Mouse (Mus musculus): Measurements from ENCODE around the gene Pgp. TPM values are rescaled to one million over a fixed set of nuclear protein-coding genes. Genes with fewer than 3 reads are reported as not detected.

Pgp gene
- polyA plus RNA-seq, 1 experiment from 2014 or later: 85.4 TPM

DNA sequence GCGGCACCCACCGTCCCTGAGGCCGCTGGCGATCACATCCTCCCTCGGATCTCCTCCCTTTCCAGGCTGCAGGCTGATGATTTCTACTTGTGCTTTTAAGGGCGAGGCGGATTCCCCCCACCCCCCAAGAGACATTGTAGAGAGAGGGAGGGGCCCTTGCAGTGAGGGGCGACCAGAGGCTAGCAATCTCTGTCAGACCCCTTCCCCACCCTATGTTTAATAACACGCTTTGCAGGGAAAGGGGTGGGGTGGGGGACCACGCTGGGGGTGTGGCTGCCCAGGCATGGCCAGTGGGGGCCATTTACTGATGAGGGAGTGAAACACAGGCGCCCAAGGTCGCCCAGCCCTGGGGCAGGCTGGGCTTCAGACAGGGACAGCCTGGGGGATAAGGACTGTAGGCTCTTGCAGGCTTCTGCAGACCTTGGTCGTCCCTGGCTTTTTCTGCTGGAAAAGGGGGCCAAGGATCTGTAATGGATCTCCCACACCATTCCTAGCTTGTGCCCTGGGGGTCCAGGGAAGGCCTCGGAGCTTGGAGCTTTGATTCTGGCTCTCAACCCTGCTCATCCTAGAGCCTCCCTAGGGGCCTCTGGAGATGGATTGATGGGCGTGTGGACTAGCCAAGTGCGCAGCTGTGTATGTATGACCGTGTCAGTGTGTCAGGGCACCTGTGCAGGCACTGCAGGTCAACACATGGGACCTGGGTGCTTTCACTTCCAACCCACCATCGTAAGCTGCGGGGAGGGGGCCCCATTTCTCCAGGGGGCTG is 19.3 kb downstream of the Pgp start:
- ATAC-seq: peak; percentile 55
- WGBS: 13% methylated on average over 19 of the region's 19 CpGs
- Histone ChIP-seq H3K27me3 (replicated peaks; ENCODE audit: control insufficient read depth, insufficient read depth, low read length) (no peaks in the 10 kb centered on the region), H3K36me3 (ENCODE audit: control insufficient read depth, insufficient read depth, low read length) (no peaks in the 10 kb centered on the region), H3K4me2 (ENCODE audit: low read length) (peak overlapping the region; percentile 83), H3K4me3 (ENCODE audit: low read length) (peak overlapping the region; percentile 69), H3K27ac (ENCODE audit: low read depth, low read length) (peak overlapping the region; percentile 94), H3K4me1 (ENCODE audit: control insufficient read depth, insufficient read depth, low read depth, low read length) (peaks cover 29% of the 10 kb centered on the region), H3K9ac (ENCODE audit: low read depth, low read length) (peak overlapping the region; percentile 84), H3K9me3 (ENCODE audit: control insufficient read depth, low read length) (no peaks in the 10 kb centered on the region)

GRCm38 (mm10) chr17:24490399-24490798 is 20.2 kb downstream of the Pgp start:
- Histone ChIP-seq H3K36me3 (ENCODE audit: control insufficient read depth, insufficient read depth, low read length) (no peaks in the 10 kb centered on the region), H3K4me2 (ENCODE audit: low read length) (peak overlapping the region; percentile 83), H3K9ac (ENCODE audit: low read depth, low read length) (peak overlapping the region; percentile 24; the same call in 1 of the 2 replicates), H3K4me3 (ENCODE audit: low read length) (peak overlapping the region; percentile 69), H3K4me1 (ENCODE audit: control insufficient read depth, insufficient read depth, low read depth, low read length) (peaks cover 28% of the 10 kb centered on the region), H3K9me3 (ENCODE audit: control insufficient read depth, low read length) (no peaks in the 10 kb centered on the region), H3K27me3 (replicated peaks; ENCODE audit: control insufficient read depth, insufficient read depth, low read length) (no peaks in the 10 kb centered on the region), H3K27ac (ENCODE audit: low read depth, low read length) (peak overlapping the region; percentile 94; the same call in 1 of the 2 replicates)
- WGBS: 55% methylated on average over 4 of the region's 4 CpGs
- no peak for ATAC-seq

DNA sequence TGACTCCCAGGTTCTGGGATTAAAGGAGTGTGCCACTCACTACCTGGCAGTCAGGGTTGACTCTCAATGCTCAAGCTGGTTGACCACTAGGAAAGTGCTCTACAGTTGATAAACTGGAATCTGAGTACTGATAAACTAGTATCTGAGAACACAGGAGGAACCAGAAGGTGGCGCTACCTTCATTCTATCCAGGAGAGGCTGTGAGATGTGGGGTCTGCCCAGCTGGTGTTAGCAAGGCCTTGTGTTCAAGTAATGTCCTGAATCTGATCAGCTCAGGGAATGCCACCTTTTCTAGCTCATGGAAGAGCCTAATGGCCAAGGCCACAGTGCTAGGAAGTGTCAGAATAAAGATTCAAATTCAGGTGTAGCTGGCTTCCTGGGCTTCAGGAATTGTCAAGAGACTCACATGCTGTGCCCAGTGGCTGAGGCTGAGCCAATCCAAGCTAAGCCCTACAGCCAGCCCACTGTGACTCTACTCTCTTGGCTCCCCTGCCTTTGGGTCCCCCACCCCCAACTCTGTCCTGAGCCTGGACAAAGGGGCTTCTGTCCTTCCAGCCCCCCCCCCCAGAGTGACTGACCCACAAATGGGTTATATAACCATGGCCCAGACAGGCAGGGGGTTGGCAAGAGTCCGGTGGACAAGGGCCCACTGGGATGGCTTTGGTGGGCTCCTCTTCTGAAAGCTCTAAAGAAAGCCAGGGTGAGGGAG is 24.6 kb downstream of the Pgp start:
- Histone ChIP-seq H3K4me2 (ENCODE audit: low read length) (no peak overlapping the region), H3K4me1 (ENCODE audit: control insufficient read depth, insufficient read depth, low read depth, low read length) (peaks cover 18% of the 10 kb centered on the region), H3K9ac (ENCODE audit: low read depth, low read length) (no peak overlapping the region), H3K27me3 (replicated peaks; ENCODE audit: control insufficient read depth, insufficient read depth, low read length) (no peaks in the 10 kb centered on the region), H3K36me3 (ENCODE audit: control insufficient read depth, insufficient read depth, low read length) (peaks cover 26% of the 10 kb centered on the region), H3K9me3 (ENCODE audit: control insufficient read depth, low read length) (no peaks in the 10 kb centered on the region), H3K27ac (ENCODE audit: low read depth, low read length) (peak overlapping the region; percentile 9), H3K4me3 (ENCODE audit: low read length) (no peak overlapping the region)
- ATAC-seq: peak; percentile 82
- 41% methylated on average over 2 of the region's 2 CpGs for WGBS

- no peaks in the 10 kb centered on the region for H3K9me3 ChIP-seq (ENCODE audit: control insufficient read depth, low read length)
- no peak overlapping the region for H3K9ac ChIP-seq (ENCODE audit: low read depth, low read length)
- WGBS: 79% methylated on average over 3 of the region's 3 CpGs
- H3K4me2 ChIP-seq (ENCODE audit: low read length): no peak overlapping the region
- peaks cover 11% of the 10 kb centered on the region for H3K4me1 ChIP-seq (ENCODE audit: control insufficient read depth, insufficient read depth, low read depth, low read length)
- H3K36me3 ChIP-seq (ENCODE audit: control insufficient read depth, insufficient read depth, low read length): peaks cover 29% of the 10 kb centered on the region
- no peaks in the 10 kb centered on the region for H3K27me3 ChIP-seq (replicated peaks; ENCODE audit: control insufficient read depth, insufficient read depth, low read length)
- peak overlapping the region; percentile 9 for H3K27ac ChIP-seq (ENCODE audit: low read depth, low read length)
- no peak overlapping the region for H3K4me3 ChIP-seq (ENCODE audit: low read length)
- peak; percentile 11; the same call in 1 of the 2 replicates for ATAC-seq
These were observed 25.3 kb downstream of the Pgp start for GRCm38 (mm10) chr17:24495443-24495842.

DNA sequence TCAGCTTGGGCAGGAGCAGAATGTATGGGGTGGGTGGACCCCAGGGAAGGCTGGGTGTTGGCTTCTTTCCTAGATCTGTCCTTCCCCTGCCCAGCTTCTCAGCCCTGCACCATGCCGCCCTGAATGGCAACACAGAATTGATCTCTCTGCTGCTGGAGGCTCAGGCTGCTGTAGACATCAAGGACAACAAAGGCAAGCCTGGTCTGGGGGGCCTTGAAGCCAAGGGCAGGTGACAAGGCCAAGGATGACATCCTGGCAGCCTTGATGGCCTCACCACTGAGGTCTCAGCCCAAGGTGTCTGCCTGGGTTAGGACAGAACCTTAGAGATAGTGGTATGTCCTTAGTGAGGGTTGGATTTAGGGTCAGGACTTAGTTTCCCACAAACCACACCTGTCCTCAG is 25.8 kb downstream of the Pgp start:
- H3K36me3 ChIP-seq (ENCODE audit: control insufficient read depth, insufficient read depth, low read length): peaks cover 35% of the 10 kb centered on the region
- H3K27me3 ChIP-seq (replicated peaks; ENCODE audit: control insufficient read depth, insufficient read depth, low read length): no peaks in the 10 kb centered on the region
- no peak for ATAC-seq
- no peak overlapping the region for H3K4me3 ChIP-seq (ENCODE audit: low read length)
- no peaks in the 10 kb centered on the region for H3K9me3 ChIP-seq (ENCODE audit: control insufficient read depth, low read length)
- 88% methylated on average over 1 of the region's 1 CpGs for WGBS
- no peak overlapping the region for H3K4me2 ChIP-seq (ENCODE audit: low read length)
- H3K27ac ChIP-seq (ENCODE audit: low read depth, low read length): no peak overlapping the region
- H3K4me1 ChIP-seq (ENCODE audit: control insufficient read depth, insufficient read depth, low read depth, low read length): peaks cover 5% of the 10 kb centered on the region
- no peak overlapping the region for H3K9ac ChIP-seq (ENCODE audit: low read depth, low read length)

GRCm38 (mm10) chr17:24502208-24502607 is 32.0 kb downstream of the Pgp start:
- Histone ChIP-seq H3K27me3 (replicated peaks; ENCODE audit: control insufficient read depth, insufficient read depth, low read length) (no peaks in the 10 kb centered on the region), H3K27ac (ENCODE audit: low read depth, low read length) (no peak overlapping the region), H3K36me3 (ENCODE audit: control insufficient read depth, insufficient read depth, low read length) (peaks cover 70% of the 10 kb centered on the region), H3K9ac (ENCODE audit: low read depth, low read length) (no peak overlapping the region), H3K4me1 (ENCODE audit: control insufficient read depth, insufficient read depth, low read depth, low read length) (peaks cover 3% of the 10 kb centered on the region; the same call in 1 of the 2 replicates), H3K4me3 (ENCODE audit: low read length) (no peak overlapping the region), H3K4me2 (ENCODE audit: low read length) (no peak overlapping the region), H3K9me3 (ENCODE audit: control insufficient read depth, low read length) (no peaks in the 10 kb centered on the region)
- WGBS: 49% methylated on average over 11 of the region's 11 CpGs
- ATAC-seq: no peak

DNA sequence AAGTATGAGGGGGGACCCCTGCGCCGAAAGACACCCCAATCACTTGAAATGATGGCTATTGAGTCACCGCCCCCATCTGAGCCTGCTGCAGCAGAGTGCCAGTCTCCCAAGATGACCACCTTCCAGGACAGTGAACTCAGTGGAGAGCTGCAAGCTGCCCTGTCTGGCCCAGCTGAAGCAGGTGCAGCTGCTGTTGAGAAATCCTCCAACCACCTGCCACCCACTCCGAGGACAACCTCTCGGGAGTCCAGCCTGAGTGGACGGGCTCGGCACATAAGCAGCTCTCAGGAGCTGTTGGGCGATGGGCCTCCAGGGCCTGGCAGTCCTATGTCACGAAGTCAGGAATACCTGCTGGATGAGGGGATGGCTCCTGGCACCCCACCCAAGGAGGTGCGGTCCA is 33.9 kb downstream of the Pgp start:
- ATAC-seq: no peak
- Histone ChIP-seq H3K36me3 (ENCODE audit: control insufficient read depth, insufficient read depth, low read length) (peaks cover 66% of the 10 kb centered on the region), H3K9ac (ENCODE audit: low read depth, low read length) (no peak overlapping the region), H3K9me3 (ENCODE audit: control insufficient read depth, low read length) (no peaks in the 10 kb centered on the region), H3K27ac (ENCODE audit: low read depth, low read length) (no peak overlapping the region), H3K4me2 (ENCODE audit: low read length) (no peak overlapping the region), H3K4me3 (ENCODE audit: low read length) (no peak overlapping the region), H3K27me3 (replicated peaks; ENCODE audit: control insufficient read depth, insufficient read depth, low read length) (no peaks in the 10 kb centered on the region), H3K4me1 (ENCODE audit: control insufficient read depth, insufficient read depth, low read depth, low read length) (peaks cover 3% of the 10 kb centered on the region; the same call in 1 of the 2 replicates)
- WGBS: 93% methylated on average over 10 of the region's 10 CpGs

- Histone ChIP-seq H3K27ac (ENCODE audit: low read depth, low read length) (no peak overlapping the region; the same call in 1 of the 2 replicates), H3K4me1 (ENCODE audit: control insufficient read depth, insufficient read depth, low read depth, low read length) (peaks cover 3% of the 10 kb centered on the region; the same call in 1 of the 2 replicates), H3K4me2 (ENCODE audit: low read length) (no peak overlapping the region), H3K4me3 (ENCODE audit: low read length) (no peak overlapping the region), H3K9ac (ENCODE audit: low read depth, low read length) (no peak overlapping the region), H3K9me3 (ENCODE audit: control insufficient read depth, low read length) (no peaks in the 10 kb centered on the region), H3K27me3 (replicated peaks; ENCODE audit: control insufficient read depth, insufficient read depth, low read length) (no peaks in the 10 kb centered on the region), H3K36me3 (ENCODE audit: control insufficient read depth, insufficient read depth, low read length) (peaks cover 58% of the 10 kb centered on the region)
- ATAC-seq: no peak
- WGBS: 83% methylated on average over 30 of the region's 30 CpGs
These were observed 35.2 kb downstream of the Pgp start for GRCm38 (mm10) chr17:24505286-24505955.

Data from hindbrain, embryonic 16.5 days (tissue).